Mouse (Mus musculus): Measurements from ENCODE around the gene Lrrc3c. TPM values are rescaled to one million over a fixed set of nuclear protein-coding genes. Genes with fewer than 3 reads are reported as not detected.
"Not testable (repeated sequence)": the region's sequence is repeated elsewhere in the genome, so short reads cannot be mapped to it uniquely, and the experiment has no call there.

Gene Lrrc3c
- polyA plus RNA-seq, 1 experiment from 2014 or later: not detected

DNA sequence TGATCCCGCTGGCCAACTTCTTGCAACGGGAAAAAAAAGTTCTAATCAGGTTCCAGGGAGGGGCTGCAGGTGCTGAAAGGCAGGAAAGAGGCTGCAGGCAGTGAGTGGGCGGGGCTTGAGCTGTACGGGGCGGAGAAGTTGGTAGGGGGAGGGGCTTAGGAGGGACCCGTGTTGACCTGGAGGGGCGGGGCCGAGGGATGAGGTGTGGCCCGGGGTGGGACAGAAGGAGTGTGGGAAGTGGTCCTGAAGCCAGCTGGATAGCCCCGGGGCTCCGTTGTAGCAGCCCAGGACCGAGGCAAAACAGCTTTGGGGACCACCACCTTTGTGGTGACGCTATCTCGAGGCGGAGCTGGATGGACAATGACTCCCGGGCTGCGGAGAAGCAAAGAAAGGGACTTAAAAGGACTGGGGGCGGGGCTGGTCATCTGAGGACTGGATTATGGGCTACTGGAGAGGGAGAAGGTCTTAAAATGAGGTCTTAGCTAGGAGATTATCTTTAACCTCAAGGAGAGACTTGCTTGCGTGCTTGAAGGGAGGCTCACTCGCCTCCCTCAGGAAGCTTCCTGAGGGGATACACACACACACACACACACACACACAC, 4.1 kb downstream of the Lrrc3c start:
- under 1% methylated on average over 19 of the region's 20 CpGs for WGBS
- peaks cover 16% of the 10 kb centered on the region; the same call in 1 of the 2 replicates for H3K4me1 ChIP-seq
- H3K36me3 ChIP-seq: no peaks in the 10 kb centered on the region
- H3K4me2 ChIP-seq: peak overlapping the region; percentile 57
- H3K27me3 ChIP-seq: peaks cover 37% of the 10 kb centered on the region
- peak overlapping the region; percentile 32 for H3K4me3 ChIP-seq
- no peak overlapping the region for H3K27ac ChIP-seq
- H3K9ac ChIP-seq: no peak overlapping the region
- no peaks in the 10 kb centered on the region for H3K9me3 ChIP-seq
- ATAC-seq (ENCODE audit: borderline replicate concordance, extremely low read depth, low FRiP score, low TSS enrichment): peak; percentile 55

DNA sequence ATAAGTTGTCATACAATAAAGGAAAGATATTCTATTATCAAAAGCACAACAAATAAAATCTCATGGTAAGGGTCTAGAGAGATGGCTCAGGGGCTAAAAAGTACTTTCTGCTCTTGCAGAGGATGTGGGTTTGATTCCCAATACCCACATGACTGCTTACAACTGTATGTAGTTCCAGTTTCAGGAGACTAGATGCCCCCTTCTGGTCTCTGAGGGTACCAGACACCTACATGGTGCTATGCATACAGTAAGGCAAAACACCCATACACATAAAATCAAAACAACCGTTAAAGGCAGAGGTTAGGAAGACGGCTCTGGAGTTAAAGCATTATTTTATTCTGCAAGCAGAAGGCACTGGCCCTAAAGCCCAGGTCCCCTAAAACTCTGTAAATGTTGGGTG, 5.9 kb downstream of the Lrrc3c start:
- no peak overlapping the region for H3K4me3 ChIP-seq
- H3K27me3 ChIP-seq: peaks cover 28% of the 10 kb centered on the region
- no peaks in the 10 kb centered on the region for H3K36me3 ChIP-seq
- H3K27ac ChIP-seq: no peak overlapping the region
- no peak for ATAC-seq (ENCODE audit: borderline replicate concordance, extremely low read depth, low FRiP score, low TSS enrichment)
- WGBS: 80% methylated on average over 2 of the region's 2 CpGs
- no peak overlapping the region for H3K9ac ChIP-seq
- H3K9me3 ChIP-seq: no peaks in the 10 kb centered on the region
- H3K4me1 ChIP-seq: peaks cover 14% of the 10 kb centered on the region; the same call in 1 of the 2 replicates
- no peak overlapping the region for H3K4me2 ChIP-seq

DNA sequence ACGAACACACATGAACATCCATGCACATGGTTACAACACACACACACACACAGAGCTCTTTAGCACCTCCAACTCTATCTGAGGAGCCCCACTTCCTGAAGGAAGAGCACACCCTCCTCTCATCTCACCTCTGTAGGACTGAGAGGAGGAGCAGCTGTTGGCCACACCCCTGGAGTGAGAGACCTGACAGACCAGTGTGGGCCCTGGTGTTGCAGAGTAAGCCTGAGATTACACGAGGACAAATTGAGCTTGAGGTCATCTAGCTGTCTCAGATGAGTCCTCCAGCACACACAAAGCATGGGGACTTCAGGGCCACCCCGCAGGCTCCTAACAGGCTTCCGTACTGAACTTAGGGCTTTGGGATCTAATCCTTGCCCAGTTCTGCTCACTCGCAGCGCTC, 6.8 kb downstream of the Lrrc3c start:
- not testable (repeated sequence) for H3K4me1 ChIP-seq; H3K4me3 ChIP-seq; H3K4me2 ChIP-seq; H3K9ac ChIP-seq; H3K27ac ChIP-seq; H3K9me3 ChIP-seq; ATAC-seq (ENCODE audit: borderline replicate concordance, extremely low read depth, low FRiP score, low TSS enrichment); H3K36me3 ChIP-seq
- peaks cover 19% of the 10 kb centered on the region; the same call in 1 of the 2 replicates for H3K27me3 ChIP-seq
- 55% methylated on average over 6 of the region's 6 CpGs for WGBS

DNA sequence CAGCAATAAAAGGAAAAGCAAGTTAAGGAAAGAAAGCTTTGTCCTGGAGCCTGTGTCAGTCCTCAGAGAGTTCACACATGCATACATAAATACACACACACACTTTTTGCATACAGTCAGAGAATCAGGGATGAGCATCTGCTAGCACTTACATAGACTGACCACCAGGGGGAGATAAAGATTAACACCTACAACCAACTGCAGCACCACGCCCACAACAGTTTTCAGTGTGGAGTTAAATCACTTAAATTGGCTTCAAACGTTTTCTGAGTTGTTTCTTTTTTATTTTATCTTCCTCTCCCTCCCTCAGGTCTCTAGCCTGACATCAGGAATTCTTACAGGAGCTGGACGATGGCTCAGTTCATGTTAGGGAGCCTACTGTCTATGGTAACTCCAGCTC, 8.7 kb downstream of the Lrrc3c start:
- H3K4me3 ChIP-seq: no peak overlapping the region
- ATAC-seq (ENCODE audit: borderline replicate concordance, extremely low read depth, low FRiP score, low TSS enrichment): peak; percentile 55; the same call in 1 of the 2 replicates
- no peak overlapping the region for H3K9ac ChIP-seq
- H3K27ac ChIP-seq: no peak overlapping the region
- no peaks in the 10 kb centered on the region for H3K36me3 ChIP-seq
- H3K27me3 ChIP-seq: peaks cover 4% of the 10 kb centered on the region; the same call in 1 of the 2 replicates
- WGBS: 3% methylated on average over 3 of the region's 3 CpGs
- H3K4me1 ChIP-seq: peaks cover under 1% of the 10 kb centered on the region; the same call in 1 of the 2 replicates
- H3K4me2 ChIP-seq: no peak overlapping the region
- no peaks in the 10 kb centered on the region for H3K9me3 ChIP-seq

DNA sequence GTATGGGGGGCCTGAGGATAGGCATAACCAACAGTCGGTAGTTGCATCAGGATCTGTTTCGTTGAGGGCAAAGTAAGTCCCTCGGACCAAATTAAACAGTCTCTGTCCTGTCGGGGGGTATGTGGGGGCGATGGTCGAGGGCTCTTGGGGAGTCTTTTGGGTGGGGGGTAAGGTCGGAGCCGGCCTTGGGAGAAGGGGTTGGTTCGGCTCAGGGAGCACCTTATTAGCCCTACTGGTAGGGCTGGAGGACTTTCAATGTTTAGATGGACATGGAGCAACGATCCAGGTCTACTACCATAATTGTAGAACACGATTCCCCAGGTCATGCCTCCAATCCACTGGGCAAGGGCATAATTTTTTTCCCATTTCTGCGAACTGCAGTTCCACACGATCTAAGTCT, 22.7 kb downstream of the Lrrc3c start:
- H3K9me3 ChIP-seq: no peaks in the 10 kb centered on the region
- H3K27me3 ChIP-seq: no peaks in the 10 kb centered on the region
- H3K27ac ChIP-seq: no peak overlapping the region
- H3K9ac ChIP-seq: no peak overlapping the region
- H3K4me3 ChIP-seq: no peak overlapping the region
- no peaks in the 10 kb centered on the region for H3K36me3 ChIP-seq
- ATAC-seq (ENCODE audit: borderline replicate concordance, extremely low read depth, low FRiP score, low TSS enrichment): no peak
- 87% methylated on average over 13 of the region's 13 CpGs for WGBS
- no peak overlapping the region for H3K4me2 ChIP-seq
- H3K4me1 ChIP-seq: no peaks in the 10 kb centered on the region

DNA sequence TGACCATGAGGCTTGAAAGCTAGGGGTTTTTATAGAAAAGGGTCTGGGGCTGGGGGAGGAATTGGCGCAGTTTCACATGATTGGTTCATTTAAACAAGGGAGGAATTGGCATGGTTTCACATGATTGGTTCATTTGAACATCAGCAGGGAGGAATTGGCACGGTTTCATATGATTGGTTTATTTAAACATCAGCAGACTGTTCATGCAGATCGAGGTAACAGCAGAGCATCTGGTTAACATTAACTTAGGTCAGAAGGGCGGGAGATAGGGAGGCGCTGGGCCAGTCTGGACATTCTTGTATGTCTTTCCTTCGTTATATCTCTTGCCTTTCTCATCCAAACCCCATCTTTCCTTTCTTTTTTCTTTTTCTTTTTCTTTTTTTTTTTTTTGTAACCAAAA, 25.9 kb downstream of the Lrrc3c start:
- not testable (repeated sequence) for H3K4me1 ChIP-seq; H3K4me3 ChIP-seq; H3K4me2 ChIP-seq; H3K9ac ChIP-seq; H3K27ac ChIP-seq; ATAC-seq (ENCODE audit: borderline replicate concordance, extremely low read depth, low FRiP score, low TSS enrichment); H3K9me3 ChIP-seq; H3K36me3 ChIP-seq; H3K27me3 ChIP-seq
- WGBS: 68% methylated on average over 6 of the region's 6 CpGs

DNA sequence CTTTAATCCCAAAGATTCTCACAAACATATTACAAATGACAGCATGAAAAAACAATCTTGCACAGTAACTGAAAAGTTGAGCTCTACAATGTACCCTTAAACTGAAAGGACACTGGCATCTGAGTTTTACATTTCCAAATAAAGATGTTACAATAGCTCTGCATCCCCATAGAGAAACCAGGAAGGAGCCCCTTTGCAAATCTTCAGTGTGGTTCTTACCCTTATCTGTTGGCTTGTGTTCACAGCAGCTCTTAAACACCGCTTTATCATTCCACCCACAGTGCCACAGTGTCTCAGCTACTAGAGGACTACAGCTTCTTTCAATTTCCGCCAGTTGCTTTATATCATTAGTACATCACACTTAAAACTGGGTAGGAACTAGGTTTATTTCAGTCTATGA, 26.3 kb downstream of the Lrrc3c start:
- not testable (repeated sequence) for H3K27ac ChIP-seq; ATAC-seq (ENCODE audit: borderline replicate concordance, extremely low read depth, low FRiP score, low TSS enrichment); H3K4me1 ChIP-seq; H3K9ac ChIP-seq; H3K36me3 ChIP-seq; H3K27me3 ChIP-seq; H3K9me3 ChIP-seq; H3K4me2 ChIP-seq; H3K4me3 ChIP-seq
- WGBS: 84% methylated on average over 2 of the region's 2 CpGs

DNA sequence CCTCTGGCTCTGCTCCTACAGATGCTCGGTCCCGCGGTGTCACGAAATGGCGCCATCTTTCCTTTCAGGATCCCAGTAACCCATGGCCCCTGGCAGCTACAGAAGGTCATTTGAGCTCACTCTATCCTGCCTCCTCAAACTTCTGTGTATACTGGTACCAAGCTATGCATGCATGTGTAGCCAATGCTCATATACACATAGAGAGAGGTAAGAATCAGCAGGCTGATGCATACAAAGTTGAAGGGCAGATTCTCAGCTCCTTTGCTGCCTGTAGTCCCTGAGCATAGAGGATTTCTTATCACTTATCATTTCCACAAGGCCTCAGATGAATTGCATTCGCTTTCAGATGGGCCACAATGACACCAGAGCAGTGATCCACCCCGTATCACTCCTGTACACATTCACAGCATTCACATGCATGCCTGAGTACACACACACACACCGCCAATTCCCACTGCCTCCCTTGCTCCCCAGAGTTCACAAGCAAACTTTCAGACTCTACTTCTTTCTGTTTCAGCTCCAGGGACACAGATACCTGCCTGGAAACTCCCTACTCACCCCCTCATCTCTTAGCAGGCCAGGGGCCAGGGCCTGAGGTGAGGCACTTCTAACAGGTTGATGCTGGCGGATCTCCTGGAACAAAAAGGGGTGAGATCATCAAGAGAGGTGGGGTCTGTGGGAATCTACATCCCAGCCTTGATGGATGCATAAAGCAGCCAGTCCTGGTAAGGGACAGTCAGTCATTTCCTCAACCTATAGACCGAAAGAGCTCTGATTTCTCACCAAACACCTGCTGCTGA, 27.7 kb downstream of the Lrrc3c start, which contains the start of the genes Gm12355 and Gsdma3:
Gm12355 (minus strand) TSS at position 51 of the 800 bp plus-strand sequence.
Gsdma3 (plus strand) TSS at position 750 of the 800 bp plus-strand sequence.
- ATAC-seq (ENCODE audit: borderline replicate concordance, extremely low read depth, low FRiP score, low TSS enrichment): no peak
- WGBS: 89% methylated on average over 10 of the region's 10 CpGs
- Histone ChIP-seq H3K4me2 (no peak within 1 kb of the TSS), H3K4me3 (no peak within 1 kb of the TSS), H3K9me3 (no peaks in the 10 kb centered on the region), H3K27me3 (no peaks in the 10 kb centered on the region), H3K9ac (no peak within 1 kb of the TSS), H3K27ac (no peak within 1 kb of the TSS), H3K4me1 (no peaks in the 10 kb centered on the region), H3K36me3 (no peaks in the 10 kb centered on the region)

DNA sequence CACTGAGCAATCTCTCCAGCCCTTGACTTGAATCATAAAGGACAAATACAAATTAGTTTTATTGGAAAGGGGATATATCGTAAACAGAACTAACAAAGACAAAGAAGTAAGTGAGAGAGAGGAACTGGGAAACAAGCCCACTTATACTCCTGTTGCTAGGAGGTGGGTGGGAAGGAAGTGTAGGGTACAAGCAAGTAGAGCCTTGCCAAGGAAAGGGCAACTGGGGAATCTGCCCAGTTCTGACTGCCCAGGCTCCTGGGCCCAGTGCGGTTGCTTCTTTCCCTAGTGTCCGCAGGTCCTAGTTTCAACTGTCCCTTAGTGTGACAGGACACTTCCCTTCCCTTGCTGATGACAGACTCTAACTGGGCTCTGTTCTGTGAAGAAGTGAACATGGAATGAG, 30.6 kb downstream of the Lrrc3c start:
- Histone ChIP-seq H3K4me3 (no peak overlapping the region), H3K4me1 (no peaks in the 10 kb centered on the region), H3K4me2 (no peak overlapping the region), H3K36me3 (no peaks in the 10 kb centered on the region), H3K9ac (no peak overlapping the region), H3K27me3 (no peaks in the 10 kb centered on the region), H3K9me3 (no peaks in the 10 kb centered on the region), H3K27ac (no peak overlapping the region)
- WGBS: 94% methylated on average over 3 of the region's 3 CpGs
- ATAC-seq (ENCODE audit: borderline replicate concordance, extremely low read depth, low FRiP score, low TSS enrichment): no peak

DNA sequence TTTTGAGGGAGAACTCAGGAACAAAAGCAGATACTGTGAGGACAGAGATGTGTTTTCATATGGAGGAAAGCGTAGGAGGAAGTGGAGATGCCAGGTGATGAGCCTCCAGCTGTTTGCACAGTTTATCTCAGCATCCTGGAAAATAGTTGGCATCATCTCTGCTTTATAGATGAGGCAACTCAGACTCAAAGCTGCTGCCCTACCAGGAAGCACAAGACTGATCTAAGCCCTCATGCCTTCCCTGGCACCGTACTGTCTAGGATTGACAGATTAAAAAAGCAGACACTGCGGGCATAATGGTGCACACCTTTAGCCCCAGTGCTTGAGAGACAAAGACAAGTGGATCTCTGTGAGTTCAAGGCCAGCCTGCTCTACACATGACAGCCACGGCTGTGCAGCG, 32.6 kb downstream of the Lrrc3c start:
- Histone ChIP-seq H3K9ac (no peak overlapping the region), H3K36me3 (no peaks in the 10 kb centered on the region), H3K27ac (no peak overlapping the region), H3K4me3 (no peak overlapping the region), H3K9me3 (no peaks in the 10 kb centered on the region), H3K27me3 (no peaks in the 10 kb centered on the region), H3K4me1 (no peaks in the 10 kb centered on the region), H3K4me2 (no peak overlapping the region)
- ATAC-seq (ENCODE audit: borderline replicate concordance, extremely low read depth, low FRiP score, low TSS enrichment): no peak
- 82% methylated on average over 5 of the region's 5 CpGs for WGBS

DNA sequence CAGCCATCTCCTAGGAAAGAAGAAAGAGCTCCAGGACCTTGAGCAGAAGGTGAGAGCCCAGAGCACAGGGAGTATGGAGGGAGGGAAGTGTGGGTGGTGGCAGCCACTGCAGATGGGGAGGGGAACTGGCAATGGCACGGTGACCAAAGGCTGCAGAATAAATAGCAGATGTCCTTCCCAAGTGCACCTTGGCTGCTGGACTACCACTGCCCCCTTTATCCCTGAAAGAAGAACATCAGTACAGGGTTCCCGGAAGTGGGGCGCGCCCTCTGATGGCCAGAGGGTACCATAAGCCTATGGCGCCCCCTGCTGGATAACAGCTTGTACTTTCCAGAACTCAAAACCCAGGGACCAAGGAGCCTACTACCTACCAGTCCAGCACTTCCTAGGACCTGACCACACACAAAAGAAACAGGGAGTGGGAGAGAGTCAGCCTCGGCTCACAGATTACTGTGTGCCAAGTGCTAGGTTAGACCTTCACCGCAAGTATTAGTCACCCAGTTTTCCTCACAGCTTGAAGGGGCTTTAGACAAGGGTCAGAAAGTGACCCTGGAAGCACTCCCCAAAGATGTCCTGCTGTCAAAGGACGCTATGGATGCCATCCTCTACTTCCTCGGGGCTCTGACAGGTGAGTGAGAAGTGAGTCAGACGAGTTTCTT, 37.4 kb downstream of the Lrrc3c start:
- H3K27ac ChIP-seq; H3K4me1 ChIP-seq; H3K4me3 ChIP-seq; H3K9ac ChIP-seq; H3K36me3 ChIP-seq; H3K9me3 ChIP-seq; H3K27me3 ChIP-seq; ATAC-seq (ENCODE audit: borderline replicate concordance, extremely low read depth, low FRiP score, low TSS enrichment); H3K4me2 ChIP-seq: not testable (repeated sequence)
- 32% methylated on average over 10 of the region's 10 CpGs for WGBS

DNA sequence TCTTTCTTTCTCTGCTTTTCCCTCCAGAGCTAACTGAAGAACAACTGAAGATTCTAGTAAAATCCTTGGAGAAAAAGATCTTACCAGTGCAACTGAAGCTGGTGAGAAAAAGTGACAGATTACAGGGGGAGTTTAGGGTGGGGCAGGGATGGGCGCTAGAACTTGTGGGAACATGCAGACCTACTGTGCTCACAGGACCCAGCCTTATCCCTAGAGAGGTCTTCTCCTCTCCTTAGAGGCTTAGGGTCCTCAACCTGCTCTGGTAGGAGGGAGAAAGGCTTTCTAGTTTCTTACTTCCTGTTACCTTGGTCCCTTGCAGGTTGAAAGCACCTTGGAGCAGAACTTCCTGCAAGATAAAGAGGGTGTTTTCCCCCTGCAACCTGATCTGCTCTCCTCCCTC, 39.4 kb downstream of the Lrrc3c start:
- Histone ChIP-seq H3K9ac (no peak overlapping the region), H3K9me3 (no peaks in the 10 kb centered on the region), H3K36me3 (no peaks in the 10 kb centered on the region), H3K4me3 (no peak overlapping the region), H3K27me3 (no peaks in the 10 kb centered on the region), H3K27ac (no peak overlapping the region), H3K4me2 (no peak overlapping the region), H3K4me1 (no peaks in the 10 kb centered on the region)
- WGBS: 63% methylated on average over 1 of the region's 1 CpGs
- no peak for ATAC-seq (ENCODE audit: borderline replicate concordance, extremely low read depth, low FRiP score, low TSS enrichment)

All from lung, embryonic 15.5 days (tissue).